Mouse (Mus musculus) thymus, adult 2 months (tissue): ENCODE results near the gene Papss1.

Source experiments
- CTCF ChIP-seq: fragments of 200-500 bp; IDR thresholded peaks from 2 replicates; pipeline ENCODE4 v1.5.1; 2012; ENCODE audit warnings: mild to moderate bottlenecking, control low read depth, low read length, moderate library complexity, borderline replicate concordance; ENCODE audit not compliant: control insufficient read depth, poor library complexity, insufficient read depth; ENCODE audit errors: extremely low read depth
- POLR2A ChIP-seq: fragments of 200-500 bp; IDR thresholded peaks from 2 replicates; pipeline ENCODE4 v1.6.1; 2012; ENCODE audit warnings: mild to moderate bottlenecking, low read length, control low read depth, moderate library complexity; ENCODE audit not compliant: control insufficient read depth, poor library complexity, insufficient read depth; ENCODE audit errors: extremely low read depth

DNA sequence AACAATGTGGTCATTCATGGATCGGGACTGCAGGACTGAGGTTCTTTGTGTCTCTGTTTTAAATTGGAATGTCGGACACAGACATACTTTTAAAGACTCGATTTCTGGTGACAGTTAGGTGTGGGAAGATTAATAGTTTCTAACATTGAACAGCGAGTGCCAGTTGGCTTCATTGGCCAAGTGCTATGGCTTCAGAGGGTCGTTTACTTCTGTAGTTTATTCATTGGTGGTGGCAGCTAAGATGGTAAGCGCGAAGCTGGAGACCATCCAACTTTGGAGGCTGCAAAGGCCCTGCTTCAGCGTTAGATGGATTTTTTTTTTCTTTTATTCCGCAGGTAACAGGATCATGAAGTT is 666 bp downstream of the Papss1 start:
- TF ChIP-seq POLR2A (no peak), CTCF (no peak)
